ENCODE assay signal across 10 mouse cellular contexts in the genomic region with DNA sequence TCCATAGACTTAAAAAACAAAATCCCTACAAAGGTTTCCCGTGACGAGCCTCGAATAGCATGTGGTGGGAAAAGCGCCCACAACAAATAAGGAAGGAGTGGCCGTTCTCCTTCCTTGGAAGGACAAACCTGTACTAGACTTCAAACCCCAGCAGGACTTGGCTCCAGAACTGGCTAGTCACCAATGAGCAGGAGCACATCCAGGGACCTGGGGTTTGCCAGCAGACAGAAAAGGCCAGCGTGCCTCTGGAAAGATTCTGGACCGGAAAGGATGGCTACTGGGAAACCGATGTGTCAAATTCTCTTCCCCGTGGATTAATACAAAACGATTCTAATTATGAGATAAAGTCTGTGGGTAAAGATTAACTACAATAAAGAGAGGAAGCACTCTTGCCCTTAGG.
DNase-seq lines count a peak whose midpoint lies in the region; ATAC-seq and TF ChIP-seq lines count a peak whose summit lies in the region.
"Had no signal": no experiment of that assay in that cellular context is flagged by ENCODE, and none has a peak within 500 bp of the region (broad histone marks: within the 10 kb centered on the region; RNA-seq: fewer than 3 reads in every experiment).

No protein-coding gene starts in this region.

- H3K36me3 ChIP-seq in intestine, postnatal 0 days (ENCODE audit: control insufficient read depth, insufficient read depth), result no peaks in the 10 kb centered on the region; the same call in 1 of the 2 replicates

- no peak overlapping the region for H3K27ac ChIP-seq in intestine, postnatal 0 days (ENCODE audit: low read depth, low read length)
- H3K27ac ChIP-seq: limb, embryonic 13.5 days; macrophage had no signal

- no peak overlapping the region for H3K4me2 ChIP-seq in intestine, postnatal 0 days (replicated peaks; ENCODE audit: low read depth)
- H3K4me2 ChIP-seq: limb, embryonic 13.5 days had no signal

- WGBS in intestine, postnatal 0 days, result 70% methylated on average over 10 of the region's 10 CpGs

- H3K4me1 ChIP-seq in intestine, postnatal 0 days (replicated peaks; ENCODE audit: control insufficient read depth, insufficient read depth, low read length), result no peaks in the 10 kb centered on the region

- H3K9me3 ChIP-seq in intestine, postnatal 0 days (ENCODE audit: control insufficient read depth), result no peaks in the 10 kb centered on the region
- H3K9me3 ChIP-seq: limb, embryonic 13.5 days had no signal

- ATAC-seq in intestine, postnatal 0 days, result no peak

- peak; percentile 63 for DNase-seq in heart, adult 8-10 months (ENCODE audit: low spot score)
- no peak for DNase-seq in heart, postnatal 4 days
- peak; percentile 24 for DNase-seq in testis, postnatal 10 days (ENCODE audit: low spot score)
- no peak for DNase-seq in testis, postnatal 14 days (ENCODE audit: low spot score)
- DNase-seq in heart, adult 9 months (ENCODE audit: low spot score in 2 of 2), result peak; percentile 56 to 64
- no peak for DNase-seq in frontal cortex, adult 2 months (ENCODE audit: extremely low spot score in 1 of 2, low spot score in 1 of 2)
- DNase-seq in thymus, postnatal 14 days, result no peak

- H3K9ac ChIP-seq in intestine, postnatal 0 days (ENCODE audit: low read depth, low read length), result no peak overlapping the region
- H3K9ac ChIP-seq: limb, embryonic 13.5 days had no signal

- TF ChIP-seq CTCF in intestine, postnatal 0 days (IDR thresholded peaks at IDR 0.05; ENCODE audit: low read depth), result no peak

- H3K27me3 ChIP-seq in intestine, postnatal 0 days (replicated peaks; ENCODE audit: control insufficient read depth, insufficient read depth, low read length), result no peaks in the 10 kb centered on the region
- H3K27me3 ChIP-seq: limb, embryonic 13.5 days had no signal

- no peak overlapping the region for H3K4me3 ChIP-seq in intestine, postnatal 0 days (ENCODE audit: low read depth, low read length)
- H3K4me3 ChIP-seq: limb, embryonic 13.5 days had no signal

Comparison
In these comparisons a context has a peak if more than half of its experiments do, and no peak if none do; other contexts are left out.
1. DNase-seq: peak in heart, adult 8-10 months (single experiment), testis, postnatal 10 days (single experiment) and heart, adult 9 months (2 of 2); none in heart, postnatal 4 days (single experiment), testis, postnatal 14 days (single experiment), frontal cortex, adult 2 months (0 of 2) and thymus, postnatal 14 days (single experiment).